Mouse (Mus musculus): ENCODE measurements around the gene Neu1.
A peak's percentile ranks its signal among the peaks of the same experiment; 100 is the strongest.
"Not testable (repeated sequence)": the region's sequence is repeated elsewhere in the genome, so short reads cannot be mapped to it uniquely, and the experiment has no call there.

Gene Neu1

DNA sequence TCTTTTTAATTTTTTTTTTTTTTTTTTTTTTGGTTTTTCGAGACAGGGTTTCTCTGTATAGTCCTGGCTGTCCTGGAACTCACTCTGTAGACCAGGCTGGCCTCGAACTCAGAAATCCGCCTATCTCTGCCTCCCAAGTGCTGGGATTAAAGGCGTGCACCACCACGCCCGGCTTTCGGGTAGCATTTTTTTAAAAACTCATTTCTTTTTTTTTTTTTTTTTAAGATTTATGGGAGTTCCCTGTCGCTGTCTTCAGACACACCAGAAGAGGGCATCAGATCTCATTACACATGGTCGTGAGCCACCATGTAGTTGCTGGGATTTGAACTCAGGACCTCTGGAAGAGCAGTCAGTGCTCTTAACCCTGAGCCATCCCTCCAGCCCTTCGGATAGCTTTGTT is 29.1 kb upstream of the Neu1 start:
- DNase-seq (ENCODE audit: low read depth, low spot score), result not testable (repeated sequence)

DNA sequence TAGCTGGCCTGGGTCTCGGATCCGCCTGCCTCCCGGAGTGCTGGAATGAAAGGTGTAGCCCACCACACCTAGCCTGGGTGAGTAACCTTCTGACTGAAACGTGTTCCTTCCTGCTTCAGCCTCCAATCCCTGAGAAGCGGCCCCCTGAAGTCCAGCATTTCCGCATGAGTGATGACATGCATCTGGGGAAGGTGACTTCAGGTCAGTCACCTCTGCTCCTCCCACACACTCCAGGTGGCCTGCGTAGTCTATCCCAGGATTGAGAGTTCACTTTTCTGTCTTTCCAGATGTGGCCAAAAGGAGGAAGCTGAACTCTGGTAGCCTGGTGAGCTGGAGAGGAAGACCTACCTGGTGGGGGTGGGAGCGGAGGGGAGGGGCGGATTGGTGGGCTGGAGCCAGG is 28.2 kb upstream of the Neu1 start:
- peak; percentile 96 for DNase-seq (ENCODE audit: low read depth, low spot score)

DNA sequence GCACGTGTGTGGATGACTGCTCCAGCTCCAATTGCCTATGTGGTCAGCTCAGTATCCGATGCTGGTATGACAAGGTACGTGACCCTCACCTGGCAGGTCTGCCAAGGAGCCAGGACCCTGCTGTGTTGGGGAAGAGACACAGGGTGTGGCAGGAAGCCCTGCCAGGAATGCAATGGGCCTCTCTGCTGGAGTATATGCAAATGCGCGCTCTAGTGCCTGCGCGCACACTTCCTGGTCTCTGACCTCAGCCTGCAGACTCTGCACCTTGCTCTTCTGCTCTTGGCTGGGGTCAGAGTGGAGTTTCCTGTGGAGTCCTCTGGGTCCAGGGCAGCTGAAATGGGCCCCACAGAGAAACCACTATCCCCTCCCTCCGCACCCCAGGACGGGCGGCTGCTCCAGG is 20.1 kb upstream of the Neu1 start:
- DNase-seq (ENCODE audit: low read depth, low spot score), result peak; percentile 92

DNA sequence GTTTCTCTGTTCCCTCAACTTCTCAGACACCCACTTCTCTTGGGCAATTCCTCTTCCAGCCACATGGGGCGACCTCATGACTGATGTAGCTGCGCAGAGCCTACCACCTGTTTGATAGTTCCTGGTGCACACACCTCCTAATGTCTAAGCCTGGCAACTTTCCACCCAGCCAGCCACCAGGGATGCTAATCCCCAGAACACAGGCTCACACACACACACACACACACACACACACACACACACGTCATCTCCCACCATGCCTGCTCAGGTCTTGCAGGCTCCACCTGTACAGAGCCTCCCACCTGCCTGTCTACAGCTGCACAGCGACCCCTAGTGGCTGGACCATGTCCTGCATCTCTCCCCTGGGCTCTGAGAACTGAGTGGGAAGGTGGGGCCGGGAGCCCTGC is 19.1 kb upstream of the Neu1 start:
- DNase-seq (ENCODE audit: low read depth, low spot score), result peak; percentile 92

DNA sequence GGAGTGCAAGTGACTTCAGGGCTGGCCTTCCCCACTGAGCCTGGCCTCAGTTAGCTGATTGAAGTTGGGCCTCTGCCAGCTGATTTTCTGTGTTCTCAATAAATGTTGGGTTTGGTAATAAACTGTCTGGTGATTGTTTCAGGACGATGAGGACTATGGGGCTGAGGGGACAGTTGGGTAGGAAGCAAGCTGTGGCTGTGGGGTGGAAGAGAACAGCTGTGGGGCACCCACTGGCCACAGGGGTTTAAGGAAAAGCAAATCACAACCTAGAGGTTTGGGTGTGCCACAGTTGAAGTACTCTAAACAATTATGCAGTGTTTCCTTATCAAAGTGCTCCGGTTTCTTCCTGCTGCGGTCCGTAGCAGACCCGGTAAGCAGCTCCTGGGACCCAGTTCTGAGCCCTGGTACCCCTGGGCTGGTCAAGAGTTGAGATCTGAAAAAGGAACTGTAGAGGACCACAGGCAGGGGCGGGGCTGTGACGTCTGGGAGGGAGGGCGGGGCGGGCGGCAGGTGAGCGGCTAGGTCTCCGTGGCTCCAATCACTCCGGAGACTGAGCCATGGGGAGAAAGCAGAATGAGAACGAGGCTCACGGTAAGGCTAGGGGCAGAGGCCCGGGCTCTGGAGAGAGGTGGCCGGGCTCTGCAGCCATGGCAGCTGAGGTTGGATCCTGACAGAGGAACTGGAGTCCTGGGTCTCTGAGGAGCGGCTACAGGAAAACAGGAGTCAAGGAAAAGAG is 17.0 kb upstream of the Neu1 start, which contains the start of gene Slc44a4:
TSS of gene Slc44a4 (plus strand) at position 537 of the 736 bp plus-strand sequence.
- no peak for DNase-seq (ENCODE audit: low read depth, low spot score)

DNA sequence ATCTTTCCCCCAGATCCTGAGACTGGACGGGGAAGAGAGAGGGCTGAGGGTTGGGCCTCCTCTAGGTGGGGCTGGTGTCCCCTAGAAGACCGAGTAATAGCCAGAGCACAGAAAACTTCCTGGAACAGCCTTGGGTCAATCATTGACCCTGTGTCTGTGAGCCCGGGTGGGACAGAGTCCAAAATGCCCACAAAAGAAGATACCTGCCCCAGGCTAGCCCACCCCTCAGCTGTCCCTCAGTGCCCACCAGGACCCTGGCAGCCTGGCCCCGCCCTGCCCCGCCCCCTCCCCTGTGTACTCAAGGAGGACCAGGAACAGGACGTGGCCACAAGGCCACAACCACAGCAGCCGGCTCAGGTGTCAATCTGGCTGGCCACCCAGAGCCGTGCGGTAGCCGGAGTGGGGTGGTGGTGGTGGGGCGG is 15.6 kb upstream of the Neu1 start:
- no peak for DNase-seq (ENCODE audit: low read depth, low spot score)

DNA sequence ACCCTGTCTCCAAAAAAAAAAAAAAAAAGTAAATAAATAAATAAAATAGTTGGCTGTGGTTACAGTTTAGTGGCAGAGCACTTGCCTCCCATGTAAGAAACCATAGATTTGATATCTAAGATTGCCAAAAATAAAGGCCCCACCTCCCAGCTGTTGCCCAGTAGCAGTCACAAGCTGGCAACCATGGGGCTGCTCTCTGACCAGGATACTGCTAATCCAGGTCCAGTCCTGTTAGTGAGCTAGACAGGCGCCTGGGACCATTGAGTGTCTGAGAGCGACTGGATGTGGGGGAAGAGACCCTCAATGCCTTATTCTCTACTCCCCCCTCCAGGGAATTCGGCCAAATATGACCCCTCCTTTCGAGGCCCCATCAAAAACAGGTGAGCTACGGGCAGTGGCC is 14.7 kb upstream of the Neu1 start:
- no peak for DNase-seq (ENCODE audit: low read depth, low spot score)

DNA sequence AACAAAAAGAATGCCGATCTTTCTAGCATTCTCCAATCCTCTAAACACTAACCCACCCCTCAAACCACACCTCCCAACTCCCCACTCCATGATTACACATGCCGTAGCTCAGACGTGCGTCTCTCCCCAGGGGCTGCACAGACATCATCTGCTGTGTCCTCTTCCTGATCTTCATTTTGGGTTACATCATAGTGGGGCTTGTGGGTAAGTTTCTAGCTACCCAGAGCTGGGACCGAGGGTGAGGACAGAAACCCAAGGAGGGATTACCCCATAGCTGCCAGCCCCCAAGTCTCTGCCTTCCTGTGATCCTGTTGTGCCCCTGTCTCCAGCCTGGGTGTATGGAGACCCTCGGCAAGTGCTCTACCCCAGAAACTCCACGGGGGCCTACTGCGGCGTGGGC is 13.9 kb upstream of the Neu1 start:
- no peak for DNase-seq (ENCODE audit: low read depth, low spot score)

DNA sequence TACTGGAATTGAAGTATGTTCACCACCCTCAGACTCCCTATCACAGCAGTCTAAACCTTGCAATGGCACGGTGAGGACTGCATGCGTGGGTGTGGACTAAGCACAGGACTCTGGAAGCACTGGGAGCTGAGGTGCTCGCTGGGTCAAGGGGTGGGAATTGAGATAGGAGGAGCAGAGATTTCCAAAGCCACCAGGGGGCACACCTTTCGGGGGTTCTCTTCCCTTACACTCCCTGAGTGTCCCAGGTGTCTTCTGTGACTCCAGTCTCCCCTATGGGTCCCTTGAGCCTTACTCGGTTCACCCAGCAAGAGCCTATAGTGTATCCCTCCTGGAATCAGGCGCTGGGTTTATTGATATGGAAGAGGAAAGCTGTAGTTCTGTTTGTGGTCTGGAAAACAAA is 8.1 kb upstream of the Neu1 start:
- no peak for DNase-seq (ENCODE audit: low read depth, low spot score)

DNA sequence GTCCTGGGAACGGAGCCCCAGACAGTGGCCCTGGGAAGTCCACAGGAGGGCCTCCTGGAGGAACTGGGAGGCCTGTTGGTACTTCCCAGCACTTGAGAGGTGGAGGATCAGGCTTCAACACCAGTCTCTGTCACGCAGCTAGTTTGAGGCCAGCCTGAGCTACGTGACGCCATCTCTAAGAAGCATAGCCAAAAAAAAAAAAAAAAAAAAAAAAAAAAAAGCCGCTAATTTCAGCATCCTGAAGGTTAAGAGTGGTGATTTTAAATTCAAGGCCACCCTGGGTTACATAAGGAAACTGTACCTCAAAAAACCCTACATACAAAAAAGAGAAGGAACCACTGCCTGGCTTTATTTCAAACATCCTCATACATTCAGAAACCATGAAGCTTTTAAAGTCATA is 6.8 kb upstream of the Neu1 start:
- DNase-seq (ENCODE audit: low read depth, low spot score), result no peak

DNA sequence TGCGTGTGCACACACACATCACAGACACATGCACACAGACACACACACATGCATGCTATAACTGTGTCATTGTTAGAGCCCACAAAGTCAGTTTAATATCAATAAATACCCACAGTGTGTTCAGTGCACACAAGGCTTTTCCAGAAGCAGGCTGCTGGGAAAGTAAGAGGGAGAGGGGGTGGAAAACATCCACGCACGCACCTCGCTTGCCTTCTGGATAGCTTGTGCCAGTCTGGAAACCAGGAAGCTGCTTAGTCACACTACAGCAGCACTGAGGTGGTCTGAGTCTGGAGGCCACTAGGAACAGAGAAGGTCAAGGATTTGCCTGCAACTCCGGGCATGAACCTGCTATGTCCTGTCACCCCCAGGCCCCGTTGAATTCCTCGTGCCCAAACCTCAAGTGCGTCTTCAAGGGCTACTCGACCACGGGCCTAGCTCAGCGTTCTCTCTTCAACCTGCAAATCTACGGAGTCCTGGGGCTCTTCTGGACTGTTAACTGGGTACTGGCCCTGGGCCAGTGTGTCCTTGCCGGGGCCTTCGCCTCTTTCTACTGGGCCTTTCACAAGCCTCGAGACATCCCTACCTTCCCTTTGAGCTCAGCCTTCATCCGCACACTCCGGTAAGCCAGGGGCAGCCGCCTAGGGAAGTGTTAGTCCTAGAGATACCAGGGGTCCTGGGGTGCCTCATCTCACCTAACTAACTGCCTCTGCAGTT is 3.6 kb upstream of the Neu1 start:
- DNase-seq (ENCODE audit: low read depth, low spot score), result no peak

DNA sequence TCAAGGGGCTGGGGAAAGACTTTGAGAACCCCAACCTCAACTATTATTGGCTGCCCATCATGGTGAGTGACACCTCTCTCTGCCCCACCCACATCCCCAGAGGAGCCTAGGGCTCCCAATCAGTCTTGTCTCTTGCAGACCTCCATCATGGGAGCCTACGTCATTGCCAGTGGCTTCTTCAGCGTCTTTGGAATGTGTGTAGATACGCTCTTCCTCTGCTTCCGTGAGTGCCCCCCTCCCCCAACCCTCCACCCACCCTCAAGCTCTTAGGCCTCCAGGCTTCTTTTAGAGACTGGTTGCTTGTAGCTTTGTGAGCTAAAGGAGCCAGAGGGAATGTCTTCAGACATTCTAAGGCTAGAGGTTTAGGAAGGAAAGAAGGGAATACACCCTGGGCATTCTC is 2.2 kb upstream of the Neu1 start:
- peak; percentile 82 for DNase-seq (ENCODE audit: low read depth, low spot score)

DNA sequence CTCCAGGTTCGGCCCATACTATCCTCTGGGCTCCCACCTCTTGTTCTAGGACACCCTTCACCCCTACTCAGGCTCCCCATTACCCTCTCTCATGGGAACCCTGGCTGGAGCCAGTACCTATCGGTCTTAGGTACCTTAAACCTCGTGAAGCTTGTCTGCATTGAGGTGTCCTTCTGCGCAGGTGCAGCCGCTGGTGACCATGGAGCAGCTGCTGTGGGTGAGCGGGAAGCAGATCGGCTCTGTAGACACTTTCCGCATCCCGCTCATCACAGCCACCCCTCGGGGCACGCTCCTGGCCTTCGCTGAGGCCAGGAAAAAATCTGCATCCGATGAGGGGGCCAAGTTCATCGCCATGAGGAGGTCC is 664 bp downstream of the Neu1 start:
- no peak for DNase-seq (ENCODE audit: low read depth, low spot score)

DNA sequence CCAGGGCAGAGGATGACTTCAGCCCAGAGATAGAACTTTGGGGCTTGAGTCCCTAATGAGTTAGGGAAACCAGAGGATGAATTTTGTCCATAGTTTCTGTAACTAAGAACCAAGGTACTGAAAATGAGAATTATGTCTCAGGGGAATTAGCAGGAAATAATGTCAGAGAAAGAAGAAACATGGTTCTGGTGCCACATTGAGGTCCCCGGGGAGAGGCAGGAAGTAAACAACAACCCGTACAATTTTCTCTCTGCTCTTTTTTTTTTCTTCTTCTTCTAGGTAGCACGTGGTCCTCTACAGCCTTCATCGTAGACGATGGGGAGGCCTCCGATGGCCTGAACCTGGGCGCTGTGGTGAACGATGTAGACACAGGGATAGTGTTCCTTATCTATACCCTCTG is 1.2 kb downstream of the Neu1 start:
- no peak for DNase-seq (ENCODE audit: low read depth, low spot score)

DNA sequence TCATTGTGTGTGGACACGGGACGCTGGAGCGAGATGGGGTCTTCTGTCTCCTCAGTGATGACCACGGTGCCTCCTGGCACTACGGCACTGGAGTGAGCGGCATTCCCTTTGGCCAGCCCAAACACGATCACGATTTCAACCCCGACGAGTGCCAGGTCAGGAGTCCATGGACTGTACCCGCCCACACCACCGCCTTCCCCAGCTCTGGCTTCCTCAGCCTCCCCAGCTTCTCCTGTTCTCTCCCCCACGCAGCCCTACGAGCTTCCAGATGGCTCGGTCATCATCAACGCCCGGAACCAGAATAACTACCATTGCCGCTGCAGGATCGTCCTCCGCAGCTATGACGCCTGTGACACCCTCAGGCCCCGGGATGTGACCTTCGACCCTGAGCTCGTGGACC is 3.0 kb downstream of the Neu1 start:
- DNase-seq (ENCODE audit: low read depth, low spot score), result no peak

DNA sequence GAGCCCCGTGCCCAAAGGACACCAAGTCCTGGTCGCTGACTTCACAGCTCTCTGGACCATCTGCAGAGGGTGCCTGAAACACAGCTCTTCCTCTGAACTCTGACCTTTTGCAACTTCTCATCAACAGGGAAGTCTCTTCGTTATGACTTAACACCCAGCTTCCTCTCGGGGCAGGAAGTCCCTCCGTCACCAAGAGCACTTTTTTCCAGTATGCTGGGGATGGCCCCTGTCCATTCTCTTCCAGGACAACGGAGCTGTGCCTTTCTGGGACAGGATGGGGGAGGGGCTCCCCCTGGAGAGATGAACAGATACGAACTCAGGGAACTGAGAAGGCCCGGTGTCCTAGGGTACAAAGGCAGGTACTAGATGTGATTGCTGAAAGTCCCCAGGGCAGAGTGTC is 3.8 kb downstream of the Neu1 start:
- no peak for DNase-seq (ENCODE audit: low read depth, low spot score)

DNA sequence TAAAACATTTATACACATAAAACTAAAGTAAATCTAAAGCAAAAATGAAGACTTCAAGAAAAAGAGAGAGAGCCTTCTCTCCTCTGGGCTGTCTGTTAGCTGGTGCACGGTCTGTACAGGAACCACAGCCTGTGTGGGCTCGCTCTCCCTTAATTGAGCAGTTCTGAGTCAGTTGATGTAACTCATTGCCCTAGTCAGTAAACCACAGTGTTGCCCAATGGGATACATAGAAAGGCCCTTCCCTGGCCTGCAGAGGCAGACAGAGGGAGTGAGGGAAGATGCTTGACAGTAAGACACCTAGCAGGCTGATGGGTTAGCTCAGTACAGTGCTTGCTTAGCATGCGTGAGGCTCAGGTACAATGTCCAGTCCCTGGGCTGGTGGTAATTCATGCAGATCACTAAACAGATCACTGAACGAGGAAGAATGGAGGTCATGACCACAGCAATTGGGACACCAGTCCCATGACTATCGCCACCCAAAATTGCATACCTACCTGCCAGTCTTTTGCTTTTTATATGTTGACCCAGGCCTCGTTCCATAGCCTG is 7.0 kb downstream of the Neu1 start:
- no peak for DNase-seq (ENCODE audit: low read depth, low spot score)

DNA sequence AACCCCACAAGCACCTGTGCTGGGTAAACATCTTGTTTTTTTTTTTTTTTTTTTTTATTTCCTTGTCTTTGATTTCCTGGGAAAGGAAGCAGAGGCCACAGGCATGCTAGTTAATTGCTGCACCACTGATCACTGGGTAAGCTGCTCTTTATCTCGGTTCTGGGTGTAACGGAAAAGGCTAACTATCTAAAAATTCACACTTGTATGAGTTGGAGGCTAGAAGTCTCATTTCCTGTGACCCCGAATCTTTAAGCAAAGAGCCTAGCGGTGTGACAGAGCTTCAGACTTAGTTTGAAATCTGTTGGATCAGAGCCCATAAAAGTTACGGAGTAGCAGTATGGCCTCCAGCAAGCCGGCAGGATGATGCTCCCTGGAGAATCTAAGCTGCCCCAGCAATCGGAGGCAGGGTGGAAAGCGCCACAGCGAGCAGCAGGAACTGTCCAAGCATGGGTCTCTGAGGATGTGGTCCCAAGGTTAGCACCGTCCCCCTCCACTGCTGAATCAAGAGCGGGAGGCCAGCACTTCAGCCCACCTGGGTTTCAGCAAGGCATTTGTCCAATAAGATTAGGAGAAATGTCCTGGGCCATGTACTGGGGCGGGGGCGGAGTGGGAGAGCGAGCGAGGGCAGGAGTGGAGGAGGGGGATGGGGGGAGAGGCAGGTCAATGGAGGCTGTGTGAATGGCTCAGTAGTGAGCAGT is 10.4 kb downstream of the Neu1 start:
- DNase-seq (ENCODE audit: low read depth, low spot score), result peak; percentile 74

DNA sequence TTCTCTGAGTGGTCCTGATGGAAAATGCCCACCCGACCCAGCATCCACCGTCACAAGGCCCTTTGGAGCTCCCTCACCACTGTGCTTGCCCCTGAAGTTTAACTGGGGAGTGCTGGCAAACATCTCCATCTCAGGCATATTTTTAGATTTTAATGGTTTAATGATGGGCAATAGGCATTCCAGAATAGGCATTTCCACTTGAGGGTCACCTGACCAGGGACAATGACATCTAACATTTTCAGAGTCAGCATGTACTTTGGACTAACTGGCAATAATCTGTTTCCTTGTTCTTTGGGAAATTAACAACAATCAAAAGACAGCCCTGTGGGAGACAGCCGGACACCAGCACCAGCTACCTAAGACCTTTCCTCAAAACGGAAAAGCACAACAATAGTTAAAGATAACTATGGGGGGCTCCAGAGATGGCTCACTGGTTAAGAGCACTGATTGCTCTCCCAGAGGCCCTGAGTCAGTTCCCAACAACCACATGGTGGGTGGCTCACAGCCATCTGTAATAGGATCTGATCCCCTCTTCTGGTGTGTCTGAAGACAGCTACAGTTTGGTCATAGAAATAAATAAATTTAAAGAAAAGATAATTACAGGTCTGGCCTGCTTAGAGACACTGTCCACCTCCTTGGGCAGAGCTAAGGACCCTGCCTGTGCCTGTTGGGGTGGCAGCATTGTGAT is 12.2 kb downstream of the Neu1 start:
- no peak for DNase-seq (ENCODE audit: low read depth, low spot score)

DNA sequence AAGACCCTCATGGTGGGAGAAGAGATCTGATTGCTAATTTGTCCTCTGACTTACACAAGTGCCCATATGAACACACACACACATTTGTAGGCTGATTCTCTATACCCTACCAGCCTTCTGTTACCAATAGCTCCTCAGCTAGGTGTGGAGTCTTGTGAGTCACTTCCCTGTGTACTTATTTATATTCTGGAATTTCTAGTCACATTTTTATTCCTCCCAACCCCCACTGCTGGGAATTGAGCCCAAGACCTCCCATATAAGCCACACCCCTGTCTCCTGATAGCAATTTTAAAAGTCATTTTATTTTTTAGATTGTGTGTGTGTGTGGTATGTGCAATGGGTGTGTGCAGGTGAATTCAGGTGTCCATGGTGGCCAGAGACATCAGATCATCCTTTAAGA is 13.3 kb downstream of the Neu1 start:
- no peak for DNase-seq (ENCODE audit: low read depth, low spot score)

DNA sequence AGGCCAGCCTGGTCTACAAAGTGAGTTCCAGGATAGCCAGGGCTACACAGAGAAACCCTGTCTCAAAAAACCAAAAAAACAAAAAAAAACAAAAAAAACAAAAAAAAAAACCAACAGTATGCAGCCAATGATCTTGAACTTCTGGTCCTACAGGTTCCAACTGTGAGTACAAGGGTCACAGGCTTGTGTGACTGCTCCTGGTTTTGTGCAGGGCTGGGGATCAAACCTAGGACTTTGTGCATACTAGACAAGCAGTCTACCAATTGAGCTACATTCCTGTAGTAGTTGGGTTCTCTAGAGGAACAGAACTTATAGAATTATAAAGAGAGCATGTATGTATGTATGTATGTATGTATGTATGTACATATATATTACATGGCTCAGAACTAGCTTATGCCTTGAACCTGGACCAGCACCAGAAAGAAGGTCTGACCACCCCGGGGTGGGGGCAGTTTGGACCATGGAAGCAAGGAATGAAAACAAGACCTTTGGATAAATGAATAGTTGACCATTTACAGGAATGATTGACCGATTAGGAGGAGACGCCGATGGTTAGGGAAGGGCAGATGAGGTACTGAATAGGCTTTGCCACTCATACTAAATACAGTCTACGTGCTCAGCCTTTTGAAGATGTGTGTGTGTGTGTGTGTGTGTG is 15.6 kb downstream of the Neu1 start:
- DNase-seq (ENCODE audit: low read depth, low spot score), result no peak
